Mouse (Mus musculus) hindlimb bud, embryonic 11.5 days (tissue): ENCODE data around the gene Fut8.
A peak's percentile ranks its signal among the peaks of the same experiment; 100 is the strongest.
"Not testable (repeated sequence)": the region's sequence is repeated elsewhere in the genome, so short reads cannot be mapped to it uniquely, and the experiment has no call there.

Experiments
- DNase-seq: peaks from one replicate; pipeline ENCODE4 v3.0.0-alpha.2; 2012; ENCODE audit warnings: low read depth, low spot score; ENCODE audit errors: extremely low spot score

Fut8 gene

GRCm38 (mm10) chr12:77222272-77222874, 15.6 kb upstream of the Fut8 start:
- no peak for DNase-seq

DNA sequence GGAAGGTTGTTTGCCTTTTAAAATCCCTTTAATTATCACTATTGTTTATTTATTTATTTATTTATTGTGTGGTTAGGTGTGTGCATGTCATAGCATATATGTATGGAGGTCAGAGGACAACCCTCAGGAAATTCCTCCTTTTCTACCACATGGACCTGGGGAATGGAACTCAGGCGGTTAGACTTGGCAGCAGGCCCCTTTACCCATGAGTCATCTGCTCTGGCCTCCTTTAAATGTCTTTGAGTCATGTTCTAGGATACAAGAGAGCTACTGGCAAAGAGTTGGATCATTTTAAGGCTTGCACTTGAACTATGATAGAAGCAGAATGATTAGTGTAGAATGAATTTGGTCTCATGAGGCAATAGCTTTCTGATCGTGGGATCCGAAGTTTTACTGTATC, 14.3 kb upstream of the Fut8 start:
- no peak for DNase-seq

- no peak for DNase-seq
These were observed 13.8 kb upstream of the Fut8 start for GRCm38 (mm10) chr12:77224121-77224520.

- DNase-seq = no peak
These were observed 13.0 kb upstream of the Fut8 start for GRCm38 (mm10) chr12:77224891-77225290.

DNA sequence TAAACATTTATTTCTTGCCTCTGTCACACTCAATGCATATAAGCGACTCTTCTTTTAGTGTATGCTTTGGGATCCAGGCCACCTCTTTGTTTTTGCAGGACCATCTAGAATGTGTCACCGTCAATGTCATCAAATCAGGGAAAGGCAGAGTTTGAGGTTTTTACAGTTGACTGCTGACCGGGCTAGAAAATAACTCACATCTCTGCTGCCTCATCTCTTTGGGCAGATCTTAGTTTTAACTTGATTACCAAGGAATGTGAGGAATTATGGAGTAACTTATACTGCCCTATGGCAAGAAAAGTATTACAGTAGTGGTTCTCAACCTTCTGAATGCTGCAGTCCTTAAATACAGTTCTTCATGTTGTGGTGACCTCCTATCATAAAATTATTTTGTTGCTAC, 12.2 kb upstream of the Fut8 start:
- DNase-seq = no peak

DNA sequence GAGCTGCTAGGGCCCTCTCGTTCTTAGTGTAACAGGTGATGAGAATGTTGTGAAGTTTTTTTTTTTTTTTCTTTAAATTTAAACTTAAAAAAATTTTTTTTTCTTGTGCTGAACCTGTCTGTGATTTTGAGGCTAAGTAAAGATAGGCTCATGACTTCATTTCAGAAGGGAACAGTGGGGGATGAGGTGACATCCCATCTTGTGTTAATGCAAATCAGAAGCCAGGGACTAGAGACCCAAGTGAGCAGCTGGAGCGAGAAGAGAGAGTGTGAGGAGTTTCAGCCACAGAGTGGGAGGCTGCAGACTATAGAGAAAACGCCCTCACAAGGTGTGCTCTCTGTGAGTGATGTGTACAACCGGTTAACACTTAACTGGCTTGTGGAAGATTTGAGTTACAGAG, 2.0 kb upstream of the Fut8 start:
- DNase-seq = no peak

- DNase-seq = peak; percentile 73
These were observed 835 bp downstream of the Fut8 start for GRCm38 (mm10) chr12:77238531-77239389.

DNA sequence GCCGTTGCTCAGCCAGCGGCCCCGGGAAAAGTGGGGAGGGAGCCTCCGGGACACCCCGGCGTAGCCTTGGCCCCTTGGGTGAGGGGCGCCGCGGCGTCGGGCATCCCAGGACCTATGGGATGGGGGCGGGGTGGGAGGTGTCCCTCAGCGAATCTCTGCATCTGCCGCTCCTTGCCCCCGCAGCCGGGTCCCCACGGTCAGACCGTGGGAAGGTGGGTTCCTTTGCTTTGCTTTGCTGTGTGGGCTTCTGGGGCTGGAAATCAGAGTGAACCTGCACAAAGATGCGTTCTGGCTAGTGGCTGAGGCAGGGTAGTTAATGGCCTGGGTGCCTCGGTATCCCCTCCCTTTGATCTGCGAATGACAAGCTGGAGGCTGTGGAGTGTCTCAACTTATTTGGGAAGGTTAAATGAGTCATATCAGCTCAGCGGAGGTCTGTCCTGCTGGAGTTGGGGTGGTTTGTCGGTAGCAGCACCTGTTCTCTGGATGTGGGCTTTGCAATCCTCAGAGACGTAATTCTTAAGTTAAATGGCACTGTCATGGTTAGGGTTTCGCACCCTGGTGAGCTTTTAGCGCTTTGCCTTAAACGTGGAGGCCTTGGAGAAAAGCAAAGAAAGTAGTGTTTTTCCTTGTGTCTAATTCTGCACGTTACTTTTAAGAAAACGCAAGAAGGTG, 1.6 kb downstream of the Fut8 start:
- DNase-seq = no peak

GRCm38 (mm10) chr12:77240372-77240771, 2.4 kb downstream of the Fut8 start:
- DNase-seq = no peak

DNA sequence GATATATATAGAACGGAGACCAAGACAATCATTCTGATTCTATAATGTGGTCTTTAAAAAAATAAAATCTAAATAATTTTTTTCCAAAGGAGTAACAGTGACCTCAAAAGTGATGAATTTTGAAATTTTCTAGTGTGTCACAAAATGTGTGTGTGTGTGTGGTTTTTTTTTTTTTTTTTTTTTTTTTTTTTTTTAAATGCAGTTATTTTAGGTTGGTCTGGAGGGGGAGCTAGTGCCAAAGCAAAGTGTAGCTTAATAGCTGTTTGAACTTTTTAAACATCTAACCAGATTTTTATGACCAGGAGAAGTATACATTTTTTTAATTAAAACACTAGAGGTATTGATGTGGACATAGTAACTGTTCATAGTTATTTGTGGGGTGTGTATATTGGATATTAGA, 2.9 kb downstream of the Fut8 start:
- DNase-seq = no peak

- no peak for DNase-seq
These were observed 24.7 kb downstream of the Fut8 start for GRCm38 (mm10) chr12:77262650-77263049.

GRCm38 (mm10) chr12:77263816-77264215, 25.9 kb downstream of the Fut8 start:
- DNase-seq = no peak

DNA sequence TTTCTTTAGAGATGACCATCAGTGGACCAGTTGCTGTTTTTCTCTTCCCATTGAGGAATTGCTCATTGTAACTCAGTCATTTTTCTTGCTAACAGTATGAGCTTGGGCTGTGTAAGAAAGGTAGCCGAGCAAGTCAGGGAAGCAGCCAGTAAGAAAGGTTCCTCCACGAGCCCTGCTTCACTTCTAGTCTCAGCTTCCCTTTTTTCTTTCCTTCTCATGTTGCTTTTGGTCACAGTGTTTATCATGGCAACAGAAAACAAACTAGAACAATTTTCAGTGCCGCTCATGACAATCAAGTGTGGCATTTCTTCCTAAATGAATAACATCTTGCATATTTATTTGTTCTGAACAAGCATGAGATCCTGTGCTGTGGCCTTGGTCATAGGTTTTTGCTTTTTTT, 32.8 kb downstream of the Fut8 start:
- no peak for DNase-seq

DNA sequence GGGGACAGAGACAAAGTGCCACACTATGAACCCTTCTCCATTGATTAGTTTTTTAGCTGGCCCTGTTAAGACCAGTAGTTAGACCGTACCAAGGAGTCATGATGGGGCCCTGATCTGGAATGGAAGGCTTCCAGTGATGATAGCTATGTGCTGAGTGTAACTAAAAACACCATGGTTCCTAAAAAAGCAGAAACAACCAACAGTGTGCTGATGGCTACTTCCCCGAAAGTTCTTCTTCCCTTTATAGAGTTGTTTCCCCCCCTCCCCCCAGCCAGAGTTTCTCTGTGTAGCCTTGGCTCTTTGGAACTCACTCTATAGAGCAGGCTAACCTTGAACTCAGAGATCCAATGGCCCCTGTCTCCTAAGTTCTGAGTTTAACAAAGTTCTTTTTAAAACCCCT, 50.6 kb downstream of the Fut8 start:
- no peak for DNase-seq

DNA sequence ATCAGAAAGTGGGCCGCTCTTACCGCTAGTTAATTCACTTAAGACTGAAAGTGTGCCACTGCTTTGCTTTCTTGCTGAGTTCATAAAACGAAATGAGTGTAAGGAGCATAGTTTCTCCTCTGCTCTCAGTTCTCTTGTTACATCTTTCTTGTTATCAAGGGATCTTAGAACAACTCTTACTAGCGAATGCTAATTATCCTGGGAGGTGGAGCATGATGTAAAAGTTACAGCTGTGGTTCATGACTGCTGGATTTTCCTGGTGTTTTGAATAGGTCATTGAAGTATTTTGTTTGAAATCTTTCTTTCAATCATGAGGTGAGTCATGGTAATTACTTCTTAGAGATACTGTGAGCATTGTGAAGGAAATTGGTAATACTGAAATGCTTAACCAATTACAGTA, 53.1 kb downstream of the Fut8 start:
- no peak for DNase-seq

DNA sequence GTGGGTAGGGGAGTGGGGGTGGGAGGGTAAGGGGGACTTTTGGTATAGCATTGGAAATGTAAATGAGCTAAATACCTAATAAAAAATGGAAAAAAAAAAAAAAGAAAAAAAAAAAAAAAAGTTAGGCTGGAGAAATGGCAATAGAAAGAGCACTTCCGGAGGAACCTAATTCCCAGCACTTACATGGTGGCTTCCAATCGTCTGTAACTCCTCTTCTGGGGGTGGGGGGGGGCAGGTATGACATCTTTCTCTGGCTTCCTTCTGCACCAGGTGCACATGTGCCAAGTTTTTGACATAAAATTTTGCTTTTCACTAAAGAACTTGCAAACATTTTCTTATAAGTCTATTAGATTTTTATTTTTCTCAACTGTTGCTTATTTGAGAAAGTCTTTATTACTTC, 53.9 kb downstream of the Fut8 start:
- not testable (repeated sequence) for DNase-seq

DNA sequence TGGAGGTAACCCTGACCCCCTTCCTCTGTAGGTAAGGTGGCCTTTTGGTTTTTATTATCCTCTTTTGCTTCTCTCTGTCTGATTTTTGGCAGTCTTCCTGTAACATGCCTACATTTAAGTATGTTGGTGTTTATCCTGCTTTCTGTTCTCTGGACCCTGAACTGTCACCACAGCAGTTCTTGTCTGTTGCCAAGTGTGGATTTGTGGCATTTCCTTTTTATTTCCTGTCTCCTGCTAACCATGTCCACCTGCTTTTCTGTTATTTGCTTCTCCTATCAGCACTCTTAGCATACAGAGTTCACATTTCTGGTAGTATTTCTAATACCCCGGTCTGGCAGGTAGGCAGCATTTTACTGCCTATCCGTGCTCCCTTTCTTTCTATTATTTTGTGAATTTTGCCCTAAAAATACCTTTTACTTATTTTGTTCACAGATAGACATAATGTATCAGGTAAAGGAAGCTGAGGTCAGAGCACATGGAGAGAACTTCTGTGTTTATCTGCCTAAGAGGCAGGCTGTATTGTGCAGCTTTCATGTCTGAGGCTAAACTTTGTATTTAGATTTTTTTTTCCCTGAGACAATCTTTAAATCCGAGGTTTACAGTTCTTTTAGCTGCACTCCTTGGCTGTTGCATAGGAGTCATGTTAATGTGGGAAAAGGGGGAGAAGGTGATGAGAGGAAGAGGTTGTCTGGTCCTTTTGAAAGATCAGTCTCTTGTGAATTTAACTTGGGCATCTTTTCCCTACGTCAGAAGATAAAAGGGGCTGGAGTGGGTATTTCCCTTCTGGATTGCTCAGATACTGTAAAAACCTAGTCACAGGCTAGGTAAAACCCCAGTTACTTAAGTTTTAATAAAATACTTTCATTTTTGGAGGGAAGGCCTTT, 54.7 kb downstream of the Fut8 start:
- DNase-seq = no peak

DNA sequence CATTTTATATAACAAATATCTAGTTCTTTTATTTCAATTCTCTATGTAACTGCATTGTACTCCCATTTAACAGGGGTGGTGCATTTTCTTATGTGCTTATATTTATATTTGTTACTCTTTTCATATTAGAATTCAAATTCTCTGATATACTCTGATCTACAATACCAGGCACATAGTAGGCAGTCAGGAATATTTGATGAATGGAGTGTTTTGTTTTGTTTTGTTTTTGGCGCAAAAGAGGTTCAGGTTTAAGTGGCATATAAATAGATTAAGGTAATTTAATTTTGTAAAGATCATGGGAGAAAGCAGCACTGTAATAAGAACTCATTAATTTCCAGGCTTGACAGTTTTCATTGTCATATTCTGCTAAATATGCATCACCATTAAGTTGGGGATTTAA, 58.2 kb downstream of the Fut8 start:
- no peak for DNase-seq

DNA sequence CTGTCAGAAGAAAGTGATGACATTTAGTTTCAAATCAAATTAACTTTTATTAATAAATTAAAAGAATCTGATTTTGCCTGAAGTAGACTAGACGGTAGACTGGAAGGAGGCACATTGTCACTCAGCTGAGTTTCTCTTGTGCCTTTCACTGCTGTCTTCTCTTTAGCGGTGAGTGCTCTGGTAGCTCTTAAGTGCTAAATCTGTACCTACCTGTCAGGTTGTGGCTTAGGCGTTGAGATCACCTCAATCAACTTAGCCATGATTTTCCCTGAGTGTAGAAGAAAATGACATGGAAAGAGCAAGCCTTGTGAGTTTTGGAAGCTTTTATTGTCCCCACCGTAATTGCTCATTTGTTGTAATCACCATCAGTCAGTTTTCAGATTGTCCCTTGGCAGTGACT, 59.2 kb downstream of the Fut8 start:
- no peak for DNase-seq

- no peak for DNase-seq
These were observed 59.9 kb downstream of the Fut8 start for GRCm38 (mm10) chr12:77297858-77298257.

DNA sequence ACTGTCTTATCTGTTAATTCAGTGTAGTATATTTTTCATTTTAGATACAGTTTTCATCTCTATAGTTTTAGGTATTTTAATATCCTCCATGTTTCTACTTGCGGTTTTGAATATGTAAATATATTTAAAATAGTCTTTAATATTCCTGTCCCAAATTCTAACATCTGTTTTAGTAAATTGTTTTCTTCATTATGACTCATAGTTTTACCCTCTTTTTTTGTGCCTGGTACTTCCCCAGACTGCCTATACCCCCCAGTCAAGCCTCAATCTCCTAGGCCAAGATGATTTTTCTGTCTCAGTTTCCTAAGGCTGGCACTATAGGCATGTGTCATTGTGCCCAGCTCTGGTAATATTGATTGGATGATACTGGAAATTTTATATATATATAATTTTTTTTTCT, 64.1 kb downstream of the Fut8 start:
- no peak for DNase-seq
